Mouse (Mus musculus) cerebellum, adult 2 months (tissue): Measurements from ENCODE around the gene Ift88.

Experiments
- CTCF ChIP-seq: fragments of 200-500 bp; IDR thresholded peaks from 2 replicates; pipeline ENCODE4 v1.5.1; 2011; ENCODE audit warnings: low read depth, mild to moderate bottlenecking, control low read depth, low read length, moderate library complexity, borderline replicate concordance; ENCODE audit not compliant: insufficient read depth
- POLR2A ChIP-seq: fragments of 200-500 bp; IDR thresholded peaks from 2 replicates; pipeline ENCODE4 v1.6.1; 2011; ENCODE audit warnings: low read length, control low read depth, borderline replicate concordance; ENCODE audit not compliant: insufficient read depth

DNA sequence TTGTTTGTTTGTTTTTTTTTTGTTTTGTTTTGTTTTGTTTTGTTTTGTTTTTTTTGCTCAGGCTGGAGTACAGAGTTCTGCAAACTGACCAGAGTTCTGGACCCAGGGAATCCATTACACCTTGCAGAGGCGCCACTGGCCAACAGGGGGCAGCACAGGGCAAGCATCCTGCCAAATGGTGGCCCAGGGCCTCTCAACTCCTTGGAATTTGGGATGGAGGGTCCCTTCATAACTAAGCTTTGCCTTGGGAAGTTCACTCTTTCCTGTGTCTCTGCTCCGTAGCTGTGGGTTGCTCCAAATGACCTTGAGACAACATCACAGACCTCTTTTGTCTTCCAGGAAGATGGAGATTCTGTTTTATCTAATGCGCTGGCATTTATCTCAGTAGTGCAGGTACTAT lies 109.4 kb downstream of the Ift88 start:
- peak; percentile 82 for TF ChIP-seq CTCF
- no peak for TF ChIP-seq POLR2A
